Mouse (Mus musculus) heart, embryonic 14.5 days (tissue): ENCODE results near the gene Usp36. TPM values are rescaled to one million over a fixed set of nuclear protein-coding genes. Genes with fewer than 3 reads are reported as not detected.

Experiments
- ATAC-seq: fragments of 200-750 bp; cut with Nextera tagmentation; 2 replicates; pipeline ENCODE4 v1.8.0; 2017; ENCODE audit warnings: low read depth, moderate TSS enrichment; ENCODE audit not compliant: insufficient number of reproducible peaks, insufficient read depth, low FRiP score
- H3K27ac ChIP-seq, 2 experiments: fragments of 200-500 bp in 1 of 2; fragments of 300-500 bp in 1 of 2; sonication (generic) in 1 of 2; replicated peaks in 1 of 2; 2 replicates each; pipeline ENCODE4 v1.5.1; 2012 to 2014; ENCODE audit warnings: low read depth in 2 of 2, low read length in 2 of 2, control low read depth in 1 of 2, mild to moderate bottlenecking in 1 of 2, mixed read lengths in 1 of 2; ENCODE audit not compliant: control insufficient read depth in 1 of 2, insufficient read depth in 1 of 2
- H3K27me3 ChIP-seq: fragments of 300-500 bp; sonication (generic); 2 replicates; pipeline ENCODE4 v1.6.1; 2014; ENCODE audit warnings: mild to moderate bottlenecking, low read length, control low read depth; ENCODE audit not compliant: control insufficient read depth, insufficient read depth
- H3K36me3 ChIP-seq: fragments of 300-500 bp; sonication (generic); 2 replicates; pipeline ENCODE4 v1.6.1; 2014; ENCODE audit warnings: mild to moderate bottlenecking, control low read depth, low read length, mixed read lengths; ENCODE audit not compliant: control insufficient read depth, insufficient read depth
- H3K4me1 ChIP-seq, 2 experiments: fragments of 200-500 bp in 1 of 2; fragments of 300-500 bp in 1 of 2; sonication (generic) in 1 of 2; 2 replicates each; pipeline ENCODE4 v1.6.1; 2012 to 2014; ENCODE audit warnings: low read length in 2 of 2, control low read depth in 1 of 2, mixed read lengths in 1 of 2; ENCODE audit not compliant: control insufficient read depth in 2 of 2, insufficient read depth in 2 of 2
- H3K4me2 ChIP-seq: fragments of 300-500 bp; sonication (generic); 2 replicates; pipeline ENCODE4 v1.6.1; 2014; ENCODE audit warnings: mild to moderate bottlenecking, low read length
- H3K4me3 ChIP-seq, 2 experiments: fragments of 200-500 bp in 1 of 2; fragments of 300-500 bp in 1 of 2; sonication (generic) in 1 of 2; 2 replicates each; pipeline ENCODE4 v1.5.1; 2012 to 2014; ENCODE audit warnings: low read length in 2 of 2, mild to moderate bottlenecking in 2 of 2, control low read depth in 1 of 2, low read depth in 1 of 2, moderate library complexity in 1 of 2; ENCODE audit not compliant: control insufficient read depth in 1 of 2, insufficient read depth in 1 of 2
- H3K9ac ChIP-seq: fragments of 300-500 bp; sonication (generic); 2 replicates; pipeline ENCODE4 v1.6.1; 2014; ENCODE audit warnings: mild to moderate bottlenecking, low read length
- H3K9me3 ChIP-seq: fragments of 300-500 bp; sonication (generic); 2 replicates; pipeline ENCODE4 v1.6.1; 2016; ENCODE audit warnings: low read length, control low read depth; ENCODE audit not compliant: control insufficient read depth
- WGBS: fragments of 180-500 bp; shearing (Covaris S2); extraction: QIAGEN DNeasy Blood & Tissue Kit; methylation state at CpG from one replicate; pipeline ENCODE4 v1.1.7; 2014; 5-methylcytosine and 5-hydroxymethylcytosine counted together
- polyA plus RNA-seq: library from polyadenylated mRNA; unstranded; fragments of >200 nt; fragmentation: Nextera tagmentation; extraction: Ambion mirVana; gene quantifications from 2 replicates; pipeline ENCODE4 v1.2.1, GENCODE M21; 2014

The Usp36 gene
- polyA plus RNA-seq, 1 experiment from 2014 or later: 9.1 TPM

DNA sequence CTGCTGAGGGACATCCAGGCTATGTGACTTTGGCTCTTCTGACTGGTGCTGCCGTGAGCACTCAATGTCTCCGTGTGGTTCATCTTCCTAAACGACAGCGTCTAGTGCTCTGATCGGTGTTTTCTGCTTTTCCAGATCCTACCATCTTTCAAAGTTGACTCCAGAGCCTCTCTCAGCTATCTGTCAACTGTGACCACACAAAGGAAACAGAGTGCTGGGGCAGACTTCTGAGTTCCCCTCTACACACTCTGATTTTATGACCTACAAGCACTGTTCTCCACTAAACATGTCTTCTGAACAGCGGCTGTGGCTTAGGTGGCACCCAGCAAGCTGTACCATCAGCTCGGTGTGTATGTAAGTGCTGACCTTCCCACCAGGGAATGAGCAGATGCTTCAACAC, 63.2 kb downstream of the Usp36 start:
- 85% methylated on average over 7 of the region's 7 CpGs for WGBS
- no peaks in the 10 kb centered on the region for H3K27me3 ChIP-seq
- H3K9me3 ChIP-seq: no peaks in the 10 kb centered on the region
- no peak overlapping the region for H3K9ac ChIP-seq
- no peak overlapping the region for H3K4me3 ChIP-seq
- no peak for ATAC-seq
- no peaks in the 10 kb centered on the region for H3K36me3 ChIP-seq
- H3K27ac ChIP-seq: no peak overlapping the region
- peaks cover 7 to 20% of the 10 kb centered on the region in 2 experiments for H3K4me1 ChIP-seq
- no peak overlapping the region for H3K4me2 ChIP-seq

DNA sequence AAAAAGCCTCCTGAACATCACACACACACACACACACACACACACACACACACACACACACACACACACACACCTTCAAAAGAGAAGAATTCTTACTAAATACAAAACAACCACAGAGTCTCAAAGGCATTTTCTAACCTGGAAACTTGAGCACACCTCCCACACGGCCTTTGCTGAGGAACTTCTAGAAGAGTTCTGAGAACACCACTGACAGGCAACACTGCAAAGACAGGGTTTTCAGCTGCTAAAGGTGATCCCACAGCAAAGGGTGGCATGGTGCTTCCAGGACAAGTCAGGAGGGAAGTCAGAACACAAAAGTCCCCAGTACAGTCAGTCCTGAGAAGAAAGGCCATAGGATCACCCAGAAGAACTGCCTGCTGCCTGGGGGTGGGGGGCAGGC, 64.2 kb downstream of the Usp36 start:
- Histone ChIP-seq H3K27me3 (no peaks in the 10 kb centered on the region), H3K4me1 (peaks cover 7 to 20% of the 10 kb centered on the region in 2 experiments), H3K27ac (no peak overlapping the region), H3K9ac (no peak overlapping the region), H3K9me3 (no peaks in the 10 kb centered on the region), H3K4me2 (no peak overlapping the region), H3K4me3 (no peak overlapping the region), H3K36me3 (no peaks in the 10 kb centered on the region)
- ATAC-seq: no peak
- WGBS: 64% methylated on average over 1 of the region's 1 CpGs

DNA sequence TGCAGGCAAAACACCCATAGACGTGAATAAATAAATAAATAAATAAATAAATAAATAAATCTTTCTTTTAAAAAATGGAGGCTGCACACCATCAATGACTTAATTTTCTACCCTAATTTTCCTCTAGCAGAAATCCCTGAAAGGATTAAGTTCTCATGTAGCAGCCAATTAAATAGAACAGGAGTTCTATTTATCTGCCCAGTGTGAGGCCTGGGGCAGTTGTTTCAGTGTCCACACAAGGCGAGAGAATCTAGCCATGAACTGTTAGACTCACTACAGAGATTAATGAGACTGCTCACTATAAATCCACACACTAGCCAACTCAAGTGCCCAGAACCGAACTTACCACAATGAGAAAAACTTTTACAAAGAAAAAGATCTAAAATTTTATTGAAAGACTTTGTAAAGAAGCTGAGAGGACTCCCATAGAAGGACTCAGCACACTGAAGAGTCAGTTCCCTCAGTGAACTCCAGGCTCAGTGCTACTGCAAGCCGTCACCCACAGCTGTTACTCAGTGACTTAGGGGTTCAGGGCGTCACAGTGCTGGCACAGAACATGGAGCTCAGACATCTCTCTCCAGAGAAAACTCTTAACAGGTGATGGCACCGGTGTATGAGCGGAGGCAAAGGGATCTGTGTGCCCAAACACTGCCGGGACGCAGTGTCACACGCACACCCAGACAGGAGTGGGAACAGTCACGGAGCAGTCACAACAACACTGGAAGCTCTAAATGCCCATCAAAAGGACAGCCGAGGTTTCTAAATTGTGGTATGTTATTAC, 64.8 kb downstream of the Usp36 start:
- no peak overlapping the region for H3K27ac ChIP-seq
- no peaks in the 10 kb centered on the region for H3K27me3 ChIP-seq
- 0 out of 2 replicates have a peak overlapping the region, but pooled peaks have one; percentile 16 for H3K9ac ChIP-seq
- H3K9me3 ChIP-seq: no peaks in the 10 kb centered on the region
- no peak for ATAC-seq
- H3K4me3 ChIP-seq: no peak overlapping the region
- no peak overlapping the region for H3K4me2 ChIP-seq
- 82% methylated on average over 12 of the region's 12 CpGs for WGBS
- H3K4me1 ChIP-seq: peaks cover 7 to 20% of the 10 kb centered on the region in 2 experiments
- H3K36me3 ChIP-seq: no peaks in the 10 kb centered on the region

DNA sequence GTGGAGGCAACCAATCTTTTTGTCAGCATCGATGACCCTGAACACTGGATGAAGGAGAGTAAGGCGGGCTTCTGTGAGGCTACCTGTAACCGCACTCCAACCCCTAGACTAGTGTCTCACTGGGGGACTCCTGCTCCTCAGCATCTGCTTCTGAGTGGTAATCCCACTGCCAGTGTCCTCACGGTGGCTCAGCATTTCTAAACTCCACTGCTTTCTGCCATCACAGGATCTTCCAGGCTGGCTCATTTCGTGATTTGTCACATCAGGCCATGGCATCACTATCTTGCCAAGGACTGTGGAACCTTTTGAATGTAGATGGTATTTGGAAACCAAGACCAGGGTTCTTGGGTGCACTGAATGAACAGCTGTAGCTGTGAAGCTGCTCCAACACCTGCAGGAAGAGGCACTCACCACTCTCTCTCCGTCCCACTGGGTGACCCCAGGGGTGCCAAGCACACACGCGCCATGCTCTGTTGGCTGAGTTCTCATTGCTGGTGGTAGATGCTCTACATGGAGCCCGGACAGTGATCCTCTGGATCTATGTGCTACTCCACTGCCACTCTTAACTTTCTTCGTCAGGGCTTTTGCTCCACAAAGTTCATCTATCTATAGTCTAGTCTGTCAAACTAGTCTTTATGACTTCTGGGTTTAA, 66.5 kb downstream of the Usp36 start:
- H3K27ac ChIP-seq: no peak overlapping the region
- no peaks in the 10 kb centered on the region for H3K27me3 ChIP-seq
- no peaks in the 10 kb centered on the region for H3K9me3 ChIP-seq
- peaks cover 7 to 20% of the 10 kb centered on the region in 2 experiments for H3K4me1 ChIP-seq
- H3K9ac ChIP-seq: no peak overlapping the region
- H3K36me3 ChIP-seq: no peaks in the 10 kb centered on the region
- 81% methylated on average over 10 of the region's 10 CpGs for WGBS
- no peak for ATAC-seq
- H3K4me2 ChIP-seq: no peak overlapping the region
- H3K4me3 ChIP-seq: no peak overlapping the region

DNA sequence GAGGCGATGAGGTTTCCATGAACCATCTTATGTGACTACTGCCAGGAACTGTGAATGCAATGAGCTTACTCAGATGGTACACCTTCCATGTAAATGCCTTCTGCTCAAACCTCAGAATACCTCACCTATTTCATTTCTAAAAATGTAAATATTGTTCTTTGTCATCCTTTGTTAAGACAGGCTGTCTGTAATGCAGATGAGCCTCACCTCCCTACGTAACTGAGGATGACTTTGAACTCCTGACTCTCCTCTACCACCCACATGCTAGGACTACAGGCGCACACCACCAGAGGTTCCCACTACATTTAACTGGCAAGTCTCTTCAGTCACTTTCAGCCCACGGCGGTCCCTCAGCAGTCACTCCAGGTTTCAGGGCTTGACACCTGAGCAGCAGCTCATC, 67.1 kb downstream of the Usp36 start:
- H3K9ac ChIP-seq: no peak overlapping the region
- peaks cover 7 to 20% of the 10 kb centered on the region in 2 experiments for H3K4me1 ChIP-seq
- no peaks in the 10 kb centered on the region for H3K36me3 ChIP-seq
- no peaks in the 10 kb centered on the region for H3K9me3 ChIP-seq
- H3K4me2 ChIP-seq: no peak overlapping the region
- H3K27me3 ChIP-seq: no peaks in the 10 kb centered on the region
- no peak for ATAC-seq
- no peak overlapping the region for H3K4me3 ChIP-seq
- H3K27ac ChIP-seq: 0 out of 4 replicates have a peak overlapping the region, but pooled peaks of 1 of the 2 experiments have one; percentile 25
- WGBS: 78% methylated on average over 5 of the region's 5 CpGs

DNA sequence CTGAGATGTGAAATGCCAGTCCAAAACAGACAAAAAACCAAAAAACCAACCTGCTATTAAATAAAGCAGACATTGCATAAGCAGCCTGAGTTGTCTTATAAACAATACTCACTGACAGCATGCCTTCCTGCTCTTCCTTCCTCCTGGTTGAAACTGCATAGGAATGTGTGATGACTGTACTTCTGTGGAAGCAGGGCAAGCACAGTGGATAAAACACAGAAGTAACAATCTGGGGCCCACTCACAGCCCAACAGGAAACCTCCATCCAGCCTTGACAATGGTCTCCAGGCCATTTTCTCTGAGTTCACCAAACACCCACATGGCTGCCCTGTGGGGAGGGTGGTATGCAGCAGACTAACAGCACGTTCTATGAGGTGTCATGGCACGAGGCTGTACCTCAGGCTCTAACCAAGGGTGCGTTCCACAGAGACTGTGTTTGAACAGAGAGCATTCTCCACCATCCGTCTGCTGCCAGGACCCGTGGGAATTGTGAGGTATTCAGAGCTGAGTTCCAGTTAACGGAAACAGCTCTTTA, 67.6 kb downstream of the Usp36 start:
- H3K36me3 ChIP-seq: no peaks in the 10 kb centered on the region
- H3K4me1 ChIP-seq: peaks cover 7 to 20% of the 10 kb centered on the region in 2 experiments
- no peak for ATAC-seq
- 0 out of 4 replicates have a peak overlapping the region, but pooled peaks of 1 of the 2 experiments have one; percentile 25 for H3K27ac ChIP-seq
- no peak overlapping the region for H3K9ac ChIP-seq
- WGBS: 53% methylated on average over 6 of the region's 6 CpGs
- H3K27me3 ChIP-seq: no peaks in the 10 kb centered on the region
- H3K4me3 ChIP-seq: no peak overlapping the region
- H3K4me2 ChIP-seq: no peak overlapping the region
- H3K9me3 ChIP-seq: no peaks in the 10 kb centered on the region

DNA sequence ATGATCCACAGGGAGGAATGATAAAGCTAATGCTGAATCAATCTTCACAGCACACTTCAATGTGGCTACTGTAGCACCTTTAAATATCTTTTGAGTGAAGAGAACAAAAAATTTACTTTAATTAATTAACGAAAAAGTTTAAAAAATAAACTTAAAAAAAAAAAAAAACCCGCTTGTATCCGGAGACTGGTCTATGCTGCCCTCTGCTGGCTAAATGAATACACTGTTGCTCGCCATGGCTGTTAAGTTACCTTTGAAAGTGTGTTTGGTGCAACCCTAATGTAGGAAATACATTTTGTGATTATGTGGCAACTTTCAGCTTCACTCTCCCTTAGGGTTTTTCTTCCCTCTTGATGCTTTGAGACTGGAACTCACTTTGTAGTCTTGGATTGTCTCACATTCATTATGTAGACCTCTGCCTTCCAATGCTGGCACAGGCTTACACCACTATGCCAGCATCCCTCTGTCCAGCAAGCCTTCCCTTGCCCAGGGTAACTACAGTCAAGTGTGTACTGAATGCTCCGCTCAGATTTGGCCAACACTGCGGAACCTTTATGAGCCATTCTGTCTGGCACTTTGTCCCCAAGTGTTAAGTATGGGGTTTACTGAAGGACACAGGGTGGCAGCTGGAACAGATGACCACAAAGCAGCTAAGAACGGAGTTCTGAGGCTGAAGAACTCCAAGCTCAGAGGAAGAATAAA, 69.3 kb downstream of the Usp36 start:
- H3K9ac ChIP-seq: no peak overlapping the region
- no peaks in the 10 kb centered on the region for H3K36me3 ChIP-seq
- H3K4me1 ChIP-seq: peaks cover 13 to 30% of the 10 kb centered on the region in 2 experiments
- WGBS: 22% methylated on average over 7 of the region's 7 CpGs
- H3K27me3 ChIP-seq: no peaks in the 10 kb centered on the region
- no peaks in the 10 kb centered on the region for H3K9me3 ChIP-seq
- no peak overlapping the region for H3K4me3 ChIP-seq
- no peak overlapping the region for H3K27ac ChIP-seq
- no peak for ATAC-seq
- H3K4me2 ChIP-seq: peak overlapping the region; percentile 8; the same call in 1 of the 2 replicates
